8 mouse cellular contexts compared by ENCODE assay signal in genomic region chr6:67267408-67268244, GRCm38 (mm10). TPM values are rescaled to one million over a fixed set of nuclear protein-coding genes. Genes with fewer than 3 reads are reported as not detected.
DNase-seq lines count a peak whose midpoint lies in the region; ATAC-seq and TF ChIP-seq lines count a peak whose summit lies in the region.

No protein-coding gene starts in this region.

- no peaks in the 10 kb centered on the region for H3K27me3 ChIP-seq in forebrain, embryonic 10.5 days (ENCODE audit: poor library complexity, severe bottlenecking)
- H3K27me3 ChIP-seq in heart, postnatal 0 days (ENCODE audit: control insufficient read depth, insufficient read depth, low read length) = no peaks in the 10 kb centered on the region
- H3K27me3 ChIP-seq in lung, embryonic 15.5 days = no peaks in the 10 kb centered on the region

- no peak for TF ChIP-seq POLR2A in brain, embryonic 14.5 days (IDR thresholded peaks at IDR 0.05; ENCODE audit: borderline replicate concordance, extremely low read depth, insufficient read depth, insufficient read length, poor library complexity, severe bottlenecking)

- DNase-seq in ES-CJ7 (ENCODE audit: low read depth, low spot score) = peak; percentile 81
- DNase-seq in brain, embryonic 14.5 days (ENCODE audit: low read depth) = peak; percentile 62
- DNase-seq in forebrain, embryonic 10.5 days (ENCODE audit: extremely low spot score, low spot score) = peak; percentile 52
- peak; percentile 37 for DNase-seq in heart, postnatal 0 days (ENCODE audit: low spot score)
- peak; percentile 27 to 63 for DNase-seq in kidney, postnatal 36 days
- DNase-seq in ovary, adult 18-20 months (ENCODE audit: low spot score) = peak; percentile 9
- peak; percentile 41 for DNase-seq in thymus, postnatal 14 days

- ATAC-seq in heart, postnatal 0 days (ENCODE audit: insufficient read depth, low read depth) = peak; percentile 13; the same call in 1 of the 2 replicates
- ATAC-seq in lung, embryonic 15.5 days (ENCODE audit: borderline replicate concordance, extremely low read depth, low FRiP score, low TSS enrichment) = peak; percentile 33

- no peak for TF ChIP-seq CTCF in brain, embryonic 14.5 days (IDR thresholded peaks at IDR 0.05; ENCODE audit: borderline replicate concordance, extremely low read depth, insufficient read depth, insufficient read length)
- no peak for TF ChIP-seq CTCF in heart, postnatal 0 days (IDR thresholded peaks at IDR 0.05; ENCODE audit: low read depth)

- H3K27ac ChIP-seq in forebrain, embryonic 10.5 days = peak overlapping the region; percentile 99
- H3K27ac ChIP-seq in heart, postnatal 0 days (ENCODE audit: low read depth) = peak overlapping the region; percentile 95
- H3K27ac ChIP-seq in lung, embryonic 15.5 days = peak overlapping the region; percentile 82

- H3K9me3 ChIP-seq in forebrain, embryonic 10.5 days = no peaks in the 10 kb centered on the region
- no peaks in the 10 kb centered on the region for H3K9me3 ChIP-seq in heart, postnatal 0 days (replicated peaks; ENCODE audit: control insufficient read depth, low read length)
- H3K9me3 ChIP-seq in lung, embryonic 15.5 days = no peaks in the 10 kb centered on the region

- peak overlapping the region; percentile 98 for H3K9ac ChIP-seq in heart, postnatal 0 days (replicated peaks; ENCODE audit: low read depth, low read length)
- peak overlapping the region; percentile 96 for H3K9ac ChIP-seq in lung, embryonic 15.5 days

- TF ChIP-seq EP300 in heart, postnatal 0 days (IDR thresholded peaks at IDR 0.05; ENCODE audit: low read depth) = no peak

- H3K4me1 ChIP-seq in forebrain, embryonic 10.5 days = peaks cover 22% of the 10 kb centered on the region
- H3K4me1 ChIP-seq in heart, postnatal 0 days (ENCODE audit: control insufficient read depth, insufficient read depth) = peaks cover 4% of the 10 kb centered on the region; the same call in 1 of the 2 replicates
- 0 out of 2 replicates have a peak, but pooled peaks cover 8% of the 10 kb centered on the region for H3K4me1 ChIP-seq in lung, embryonic 15.5 days

- H3K36me3 ChIP-seq in forebrain, embryonic 10.5 days (replicated peaks) = peaks cover 21% of the 10 kb centered on the region
- H3K36me3 ChIP-seq in heart, postnatal 0 days (replicated peaks; ENCODE audit: control insufficient read depth, insufficient read depth, low read length) = peaks cover 7% of the 10 kb centered on the region
- peaks cover 7% of the 10 kb centered on the region for H3K36me3 ChIP-seq in lung, embryonic 15.5 days

- peak overlapping the region; percentile 100 for H3K4me3 ChIP-seq in forebrain, embryonic 10.5 days
- peak overlapping the region; percentile 96 for H3K4me3 ChIP-seq in heart, postnatal 0 days (ENCODE audit: low read depth, low read length)
- H3K4me3 ChIP-seq in lung, embryonic 15.5 days = peak overlapping the region; percentile 91

- peak overlapping the region; percentile 66 for H3K4me2 ChIP-seq in heart, postnatal 0 days (ENCODE audit: low read depth, low read length)
- peak overlapping the region; percentile 65 for H3K4me2 ChIP-seq in lung, embryonic 15.5 days

- under 1% methylated on average over 64 of the region's 65 CpGs for WGBS in forebrain, embryonic 10.5 days
- under 1% methylated on average over 65 of the region's 65 CpGs for WGBS in heart, postnatal 0 days
- under 1% methylated on average over 61 of the region's 65 CpGs for WGBS in lung, embryonic 15.5 days

RNA-seq across cellular contexts. Expression of gene Serbp1, which starts 29.6 kb away (rescaled TPM):
- 229 and 331 TPM in 2 replicates for polyA plus RNA-seq in brain, embryonic 14.5 days (2012; rRNA removed)
- polyA plus RNA-seq in forebrain, embryonic 10.5 days (2016; fragmentation: Nextera tagmentation; extraction: Ambion mirVana) = 499 and 557 TPM in 2 replicates
- total RNA-seq in heart, postnatal 0 days (2014; rRNA removed; ENCODE audit: low replicate concordance) = 143 and 161 TPM in 2 replicates
- polyA plus RNA-seq in heart, postnatal 0 days (2015; fragmentation: Nextera tagmentation; extraction: Ambion mirVana) = 237 and 245 TPM in 2 replicates
- 374 and 403 TPM in 2 replicates for polyA plus RNA-seq in lung, embryonic 15.5 days (2015; fragmentation: Nextera tagmentation; extraction: Ambion mirVana)

Comparison
In these comparisons a context has a peak if more than half of its experiments do, and no peak if none do; other contexts are left out.
1. Peak in every context shown above with its lines: DNase-seq, ATAC-seq, H3K4me3 ChIP-seq and H3K27ac ChIP-seq.
2. DNase-seq: peak in every context shown above with its lines; median percentile 81 in ES-CJ7; 62 in brain, embryonic 14.5 days; 52 in forebrain, embryonic 10.5 days; 45 in kidney, postnatal 36 days; 41 in thymus, postnatal 14 days; 37 in heart, postnatal 0 days; 9 in ovary, adult 18-20 months.